Mouse (Mus musculus): Measurements from ENCODE around the gene Sptb.

DNA sequence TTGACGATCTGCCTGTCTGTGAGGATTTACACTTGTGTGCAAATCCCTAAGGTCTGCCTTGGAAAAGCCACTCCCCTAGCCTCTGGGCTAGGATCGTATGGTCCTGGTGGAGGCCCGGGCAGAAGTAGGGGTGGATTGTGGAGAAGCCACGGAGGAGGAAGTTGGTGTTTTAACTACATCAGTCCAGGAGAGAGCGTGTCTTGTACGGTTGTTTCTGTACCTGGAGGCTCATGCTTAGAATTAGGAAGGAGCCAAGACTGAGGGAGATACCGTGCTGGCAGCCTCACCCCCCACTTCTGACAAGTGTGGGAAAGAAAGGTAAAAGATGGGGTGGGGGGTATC, 162.3 kb downstream of the Sptb start:
- no peak for TF ChIP-seq POLR2A (IDR thresholded peaks at IDR 0.05; ENCODE audit: borderline replicate concordance, low read depth, low read length)
- TF ChIP-seq CTCF (IDR thresholded peaks at IDR 0.05; ENCODE audit: low read depth, low read length): no peak
